Mouse (Mus musculus): ENCODE results near the gene Gpr4. TPM values are rescaled to one million over a fixed set of nuclear protein-coding genes. Genes with fewer than 3 reads are reported as not detected.
A peak's percentile ranks its signal among the peaks of the same experiment; 100 is the strongest.

Gpr4 gene
- polyA plus RNA-seq, 1 experiment: 0.70 TPM

DNA sequence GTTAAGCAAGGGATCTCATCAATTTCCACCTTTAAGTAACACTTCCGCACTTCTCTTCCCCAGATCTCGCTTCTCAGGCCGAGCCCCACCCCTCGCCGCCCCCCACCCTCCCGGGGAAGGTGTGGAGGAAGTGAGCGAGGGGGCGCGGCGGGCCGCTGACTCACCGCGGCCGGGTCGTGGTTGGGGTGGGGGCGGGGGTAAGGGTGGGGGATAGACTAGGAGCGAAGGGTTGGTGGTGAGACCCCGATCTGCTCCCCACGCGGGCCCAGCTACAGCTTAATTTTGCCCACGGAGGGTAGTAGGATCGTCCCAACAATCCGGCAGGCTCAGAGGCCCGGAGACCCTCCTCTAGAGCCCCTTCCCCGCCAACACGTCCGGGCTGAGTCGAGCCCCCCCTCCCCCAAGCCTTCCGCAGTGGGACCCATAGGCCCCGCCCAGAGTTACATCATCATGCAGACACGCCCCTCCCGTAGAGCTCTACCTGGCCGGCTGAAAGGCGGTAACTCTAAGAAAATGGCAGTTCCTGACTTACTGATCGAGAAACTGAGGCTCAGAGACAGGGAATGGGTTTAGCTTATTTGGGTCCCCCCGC is 59.9 kb downstream of the Gpr4 start:
- Histone ChIP-seq H3K4me1 (ENCODE audit: control insufficient read depth, insufficient read depth, low read length) (no peaks in the 10 kb centered on the region; the same call in 1 of the 2 replicates), H3K4me3 (replicated peaks; ENCODE audit: control insufficient read depth, low read depth, low read length) (peak overlapping the region; percentile 71), H3K27ac (ENCODE audit: control insufficient read depth, insufficient read depth, low read depth, low read length, poor library complexity) (peak overlapping the region; percentile 95)
- WGBS: under 1% methylated on average over 36 of the region's 36 CpGs
- TF ChIP-seq POLR2A (IDR thresholded peaks at IDR 0.05; ENCODE audit: borderline replicate concordance, control insufficient read depth, low read depth, low read length) (peak; percentile 35; the same call in 1 of the 2 replicates), CTCF (IDR thresholded peaks at IDR 0.05; ENCODE audit: control insufficient read depth, insufficient read depth, low read length) (no peak)

Other genes with a start within 250 kb of the Gpr4 start
- gene Nanos2, start 225.1 kb upstream of the Gpr4 start, polyA plus RNA-seq (2011; ENCODE audit: insufficient read depth, insufficient read length, low replicate concordance, missing spikeins): not detected in 2 replicates
- 0.83 and 1.1 TPM in 2 replicates for gene Mypop, start 221.3 kb upstream of the Gpr4 start, polyA plus RNA-seq (2011; ENCODE audit: insufficient read depth, insufficient read length, low replicate concordance, missing spikeins)
- gene Irf2bp1, start 208.5 kb upstream of the Gpr4 start, polyA plus RNA-seq (2011; ENCODE audit: insufficient read depth, insufficient read length, low replicate concordance, missing spikeins): 6.8 and 7.3 TPM in 2 replicates
- gene Foxa3, start 189.0 kb upstream of the Gpr4 start, polyA plus RNA-seq (2011; ENCODE audit: insufficient read depth, insufficient read length, low replicate concordance, missing spikeins): not detected in 2 replicates
- 34.3 and 108 TPM in 2 replicates for gene Sympk, start 188.2 kb upstream of the Gpr4 start, polyA plus RNA-seq (2011; ENCODE audit: insufficient read depth, insufficient read length, low replicate concordance, missing spikeins)
- gene Rsph6a, start 157.8 kb upstream of the Gpr4 start, polyA plus RNA-seq (2011; ENCODE audit: insufficient read depth, insufficient read length, low replicate concordance, missing spikeins): not detected in 2 replicates
- 21.4 and 27.7 TPM in 2 replicates for gene Dmwd, start 136.3 kb upstream of the Gpr4 start, polyA plus RNA-seq (2011; ENCODE audit: insufficient read depth, insufficient read length, low replicate concordance, missing spikeins)
- gene Dmpk, start 128.7 kb upstream of the Gpr4 start, polyA plus RNA-seq (2011; ENCODE audit: insufficient read depth, insufficient read length, low replicate concordance, missing spikeins): 25.8 and 42.6 TPM in 2 replicates
- 4.7 and 6.5 TPM in 2 replicates for gene Six5, start 117.9 kb upstream of the Gpr4 start, polyA plus RNA-seq (2011; ENCODE audit: insufficient read depth, insufficient read length, low replicate concordance, missing spikeins)
- not detected in 2 replicates for gene Gm4969, start 94.2 kb upstream of the Gpr4 start, polyA plus RNA-seq (2011; ENCODE audit: insufficient read depth, insufficient read length, low replicate concordance, missing spikeins)
- gene Fbxo46, start 92.7 kb upstream of the Gpr4 start, polyA plus RNA-seq (2011; ENCODE audit: insufficient read depth, insufficient read length, low replicate concordance, missing spikeins): 3.9 and 4.8 TPM in 2 replicates
- 3.6 and 6.8 TPM in 2 replicates for gene Qpctl, start 63.2 kb upstream of the Gpr4 start, polyA plus RNA-seq (2011; ENCODE audit: insufficient read depth, insufficient read length, low replicate concordance, missing spikeins)
- gene Snrpd2, start 62.8 kb upstream of the Gpr4 start, polyA plus RNA-seq (2011; ENCODE audit: insufficient read depth, insufficient read length, low replicate concordance, missing spikeins): 56.3 and 58.6 TPM in 2 replicates
- gene Gipr, start 46.4 kb upstream of the Gpr4 start, polyA plus RNA-seq (2011; ENCODE audit: insufficient read depth, insufficient read length, low replicate concordance, missing spikeins): 0.62 and 0.79 TPM in 2 replicates
- gene Eml2, start 36.1 kb upstream of the Gpr4 start, polyA plus RNA-seq (2011; ENCODE audit: insufficient read depth, insufficient read length, low replicate concordance, missing spikeins): 14.2 and 33.1 TPM in 2 replicates
- gene Opa3, start 15.8 kb downstream of the Gpr4 start, polyA plus RNA-seq (2011; ENCODE audit: insufficient read depth, insufficient read length, low replicate concordance, missing spikeins): 7.5 and 8.5 TPM in 2 replicates
- 83.3 and 135 TPM in 2 replicates for gene Vasp, start 59.3 kb downstream of the Gpr4 start, polyA plus RNA-seq (2011; ENCODE audit: insufficient read depth, insufficient read length, low replicate concordance, missing spikeins)
- gene Ppm1n, start 67.5 kb downstream of the Gpr4 start, polyA plus RNA-seq (2011; ENCODE audit: insufficient read depth, insufficient read length, low replicate concordance, missing spikeins): 3.6 TPM in 1 of 2 replicates, not detected in the other
- 0.92 and 2.3 TPM in 2 replicates for gene Rtn2, start 70.1 kb downstream of the Gpr4 start, polyA plus RNA-seq (2011; ENCODE audit: insufficient read depth, insufficient read length, low replicate concordance, missing spikeins)
- gene Fosb, start 97.5 kb downstream of the Gpr4 start, polyA plus RNA-seq (2011; ENCODE audit: insufficient read depth, insufficient read length, low replicate concordance, missing spikeins): 0.50 and 1.1 TPM in 2 replicates
- 19.2 and 31.3 TPM in 2 replicates for gene Ercc1, start 132.2 kb downstream of the Gpr4 start, polyA plus RNA-seq (2011; ENCODE audit: insufficient read depth, insufficient read length, low replicate concordance, missing spikeins)
- 11.7 and 13.7 TPM in 2 replicates for gene Cd3eap, start 146.9 kb downstream of the Gpr4 start, polyA plus RNA-seq (2011; ENCODE audit: insufficient read depth, insufficient read length, low replicate concordance, missing spikeins)
- 1.7 and 4.0 TPM in 2 replicates for gene Ppp1r13l, start 147.2 kb downstream of the Gpr4 start, polyA plus RNA-seq (2011; ENCODE audit: insufficient read depth, insufficient read length, low replicate concordance, missing spikeins)
- gene Ercc2, start 169.5 kb downstream of the Gpr4 start, polyA plus RNA-seq (2011; ENCODE audit: insufficient read depth, insufficient read length, low replicate concordance, missing spikeins): 17.9 and 31.9 TPM in 2 replicates
- gene Klc3, start 191.6 kb downstream of the Gpr4 start, polyA plus RNA-seq (2011; ENCODE audit: insufficient read depth, insufficient read length, low replicate concordance, missing spikeins): 1.6 and 1.9 TPM in 2 replicates
- gene Ckm, start 192.2 kb downstream of the Gpr4 start, polyA plus RNA-seq (2011; ENCODE audit: insufficient read depth, insufficient read length, low replicate concordance, missing spikeins): 25.1 and 31.8 TPM in 2 replicates
- 10.1 and 14.6 TPM in 2 replicates for gene Mark4, start 246.3 kb downstream of the Gpr4 start, polyA plus RNA-seq (2011; ENCODE audit: insufficient read depth, insufficient read length, low replicate concordance, missing spikeins)

All from bone marrow, adult 2 months (tissue).